Mouse (Mus musculus) stomach, postnatal 0 days (tissue): ENCODE results near the gene Chmp6. TPM values are rescaled to one million over a fixed set of nuclear protein-coding genes. Genes with fewer than 3 reads are reported as not detected.

Source experiments
- ATAC-seq: fragments of 200-750 bp; cut with Nextera tagmentation; 2 replicates; pipeline ENCODE4 v1.8.0; 2017; ENCODE audit not compliant: low FRiP score, low TSS enrichment
- DNase-seq: peaks from one replicate; pipeline ENCODE4 v3.0.0-alpha.2; 2016; ENCODE audit warnings: low spot score
- H3K27ac ChIP-seq: fragments of 300-500 bp; sonication (generic); replicated peaks from 2 replicates; pipeline ENCODE4 v1.5.1; 2014; ENCODE audit warnings: mild to moderate bottlenecking, control low read depth
- H3K27me3 ChIP-seq: fragments of 300-500 bp; sonication (generic); 2 replicates; pipeline ENCODE4 v1.6.1; 2014; ENCODE audit warnings: low read length; ENCODE audit not compliant: control insufficient read depth, insufficient read depth
- H3K36me3 ChIP-seq: fragments of 300-500 bp; sonication (generic); 2 replicates; pipeline ENCODE4 v1.6.1; 2014; ENCODE audit warnings: low read length, mixed read lengths; ENCODE audit not compliant: control insufficient read depth, insufficient read depth
- H3K4me1 ChIP-seq: fragments of 300-500 bp; sonication (generic); replicated peaks from 2 replicates; pipeline ENCODE4 v1.6.1; 2014; ENCODE audit warnings: antibody characterized with exemption; ENCODE audit not compliant: control insufficient read depth, insufficient read depth
- H3K4me2 ChIP-seq: fragments of 300-500 bp; sonication (generic); replicated peaks from 2 replicates; pipeline ENCODE4 v1.6.1; 2014; ENCODE audit warnings: low read depth, mild to moderate bottlenecking, control low read depth, moderate library complexity
- H3K4me3 ChIP-seq: fragments of 300-500 bp; sonication (generic); 2 replicates; pipeline ENCODE4 v1.5.1; 2014; ENCODE audit warnings: low read depth, low read length, control low read depth
- H3K9ac ChIP-seq: fragments of 300-500 bp; sonication (generic); 2 replicates; pipeline ENCODE4 v1.6.1; 2014; ENCODE audit warnings: mild to moderate bottlenecking, low read length, control low read depth, mixed read lengths
- H3K9me3 ChIP-seq: fragments of 300-500 bp; sonication (generic); 2 replicates; pipeline ENCODE4 v1.6.1; 2016; ENCODE audit warnings: low read length; ENCODE audit not compliant: control insufficient read depth
- CTCF ChIP-seq: IDR thresholded peaks from 2 replicates; pipeline ENCODE4 v1.5.1; 2016; ENCODE audit warnings: antibody characterized with exemption, low read depth, mild to moderate bottlenecking, moderate library complexity
- EP300 ChIP-seq: optimal IDR thresholded peaks from 2 replicates; pipeline ENCODE3; 2016; ENCODE audit warnings: antibody characterized with exemption
- WGBS: fragments of 180-500 bp; shearing (Covaris S2); extraction: QIAGEN DNeasy Blood & Tissue Kit; methylation state at CpG from one replicate; pipeline ENCODE4 v1.1.7; 2014; 5-methylcytosine and 5-hydroxymethylcytosine counted together
- polyA plus RNA-seq: library from polyadenylated mRNA; unstranded; fragments of >200 nt; fragmentation: Nextera tagmentation; extraction: Ambion mirVana; gene quantifications from 2 replicates; pipeline ENCODE4 v1.2.1, GENCODE M21; 2015

Chmp6 gene
- polyA plus RNA-seq, 1 experiment from 2014 or later: 84.5 TPM

GRCm38 (mm10) chr11:119933819-119934583 is 20.8 kb downstream of the Chmp6 start:
- H3K4me2 ChIP-seq: no peak overlapping the region
- TF ChIP-seq CTCF (no peak), EP300 (no peak)
- H3K4me1 ChIP-seq: peaks cover 12% of the 10 kb centered on the region
- H3K36me3 ChIP-seq: no peaks in the 10 kb centered on the region
- ATAC-seq: no peak; the same call in 1 of the 2 replicates
- H3K27ac ChIP-seq: no peak overlapping the region
- WGBS: 84% methylated on average over 8 of the region's 8 CpGs
- H3K27me3 ChIP-seq: no peaks in the 10 kb centered on the region
- no peak overlapping the region for H3K4me3 ChIP-seq
- no peak overlapping the region for H3K9ac ChIP-seq
- DNase-seq: no peak
- no peaks in the 10 kb centered on the region for H3K9me3 ChIP-seq

GRCm38 (mm10) chr11:119934773-119935172 is 21.5 kb downstream of the Chmp6 start:
- H3K27ac ChIP-seq: no peak overlapping the region
- no peaks in the 10 kb centered on the region for H3K27me3 ChIP-seq
- 69% methylated on average over 8 of the region's 8 CpGs for WGBS
- TF ChIP-seq CTCF (no peak), EP300 (no peak)
- H3K4me2 ChIP-seq: no peak overlapping the region
- H3K9me3 ChIP-seq: no peaks in the 10 kb centered on the region
- no peak for ATAC-seq
- peaks cover 12% of the 10 kb centered on the region for H3K4me1 ChIP-seq
- H3K36me3 ChIP-seq: no peaks in the 10 kb centered on the region
- DNase-seq: no peak
- H3K4me3 ChIP-seq: no peak overlapping the region
- no peak overlapping the region for H3K9ac ChIP-seq

DNA sequence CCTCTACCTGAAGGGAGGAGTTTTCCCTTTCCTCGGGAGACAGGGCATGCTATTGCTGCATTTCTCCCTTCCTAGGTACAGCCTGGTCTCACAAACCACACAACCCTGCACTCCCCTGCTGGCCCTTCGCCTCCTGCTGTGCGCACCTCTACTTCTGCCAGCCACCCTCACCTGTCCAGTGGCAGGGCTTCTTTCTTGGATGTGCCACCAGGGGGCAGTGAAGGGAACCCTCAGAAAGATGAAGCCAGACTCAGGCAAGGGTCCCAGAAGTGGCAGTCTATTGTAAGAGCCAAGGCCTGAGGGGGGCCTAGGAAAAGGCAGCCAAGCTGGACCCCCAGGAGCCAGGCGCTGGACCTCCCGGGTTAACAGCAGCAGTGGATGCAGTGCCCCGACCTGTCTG is 22.2 kb downstream of the Chmp6 start:
- no peak overlapping the region for H3K27ac ChIP-seq
- H3K9ac ChIP-seq: no peak overlapping the region

DNA sequence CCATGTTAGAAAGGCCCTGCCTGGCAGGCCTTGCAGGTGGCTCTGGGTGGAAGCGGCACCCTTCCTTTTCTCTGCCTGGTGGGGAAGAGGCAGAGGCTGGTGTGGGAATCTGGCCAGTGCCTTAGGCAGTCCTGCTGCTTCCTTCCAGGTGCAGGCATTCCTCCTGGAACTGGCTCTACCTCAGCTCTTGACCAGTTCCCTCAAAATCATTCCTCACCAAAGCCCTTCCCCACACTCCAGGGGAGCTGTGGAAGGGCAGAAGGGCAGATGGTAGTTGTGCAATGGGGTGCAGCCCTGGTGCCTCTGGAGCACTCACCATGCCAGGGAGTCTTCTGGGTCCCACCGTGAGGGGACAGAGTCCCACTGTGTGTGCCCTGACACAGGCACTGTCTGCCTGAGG is 23.2 kb downstream of the Chmp6 start:
- 0 out of 2 replicates have a peak overlapping the region, but pooled peaks have one; percentile 41 for H3K9ac ChIP-seq
- TF ChIP-seq CTCF (no peak), EP300 (no peak)
- H3K4me3 ChIP-seq: no peak overlapping the region
- H3K36me3 ChIP-seq: no peaks in the 10 kb centered on the region
- H3K4me2 ChIP-seq: 0 out of 2 replicates have a peak overlapping the region, but pooled peaks have one; percentile 40
- H3K27ac ChIP-seq: peak overlapping the region; percentile 86
- DNase-seq (no peak), ATAC-seq (no peak)
- H3K4me1 ChIP-seq: peaks cover 16% of the 10 kb centered on the region
- no peaks in the 10 kb centered on the region for H3K27me3 ChIP-seq
- H3K9me3 ChIP-seq: no peaks in the 10 kb centered on the region
- 61% methylated on average over 2 of the region's 2 CpGs for WGBS

More for the DNA sequence above, 22.2 kb downstream of the Chmp6 start:
- WGBS: 36% methylated on average over 6 of the region's 6 CpGs
- H3K36me3 ChIP-seq: no peaks in the 10 kb centered on the region
- H3K27me3 ChIP-seq: no peaks in the 10 kb centered on the region
- no peaks in the 10 kb centered on the region for H3K9me3 ChIP-seq
- peaks cover 12% of the 10 kb centered on the region for H3K4me1 ChIP-seq
- H3K4me2 ChIP-seq: no peak overlapping the region
- no peak for TF ChIP-seq EP300
- TF ChIP-seq CTCF: peak; percentile 88
- no peak overlapping the region for H3K4me3 ChIP-seq
- ATAC-seq: peak; percentile 19; the same call in 1 of the 2 replicates
- DNase-seq: peak; percentile 79

DNA sequence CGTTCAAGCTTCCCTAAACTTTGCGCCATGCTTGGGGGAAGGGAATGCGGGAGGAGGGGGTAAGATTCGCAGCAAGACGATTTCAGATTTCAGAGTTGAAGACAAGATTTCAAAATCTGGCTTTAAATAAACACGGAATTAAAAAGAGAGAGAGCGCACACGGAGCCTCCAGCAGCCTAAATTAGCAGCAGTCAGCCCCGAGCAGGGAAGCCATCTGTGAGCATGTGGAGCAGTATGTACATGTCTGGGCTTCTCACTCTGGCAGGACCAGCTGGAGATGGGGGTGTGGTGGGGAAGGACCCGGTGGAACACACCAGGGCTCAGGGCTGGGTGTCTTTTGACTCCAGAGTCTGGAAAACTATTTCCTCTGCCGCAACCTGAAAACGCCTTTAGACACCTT is 24.0 kb downstream of the Chmp6 start:
- Histone ChIP-seq H3K9me3 (no peaks in the 10 kb centered on the region), H3K27me3 (no peaks in the 10 kb centered on the region), H3K9ac (peak overlapping the region; percentile 41), H3K4me3 (no peak overlapping the region), H3K4me2 (peak overlapping the region; percentile 40), H3K27ac (peak overlapping the region; percentile 86), H3K36me3 (no peaks in the 10 kb centered on the region), H3K4me1 (peaks cover 21% of the 10 kb centered on the region)
- ATAC-seq (no peak), DNase-seq (no peak)
- WGBS: 26% methylated on average over 12 of the region's 12 CpGs
- TF ChIP-seq CTCF (no peak), EP300 (no peak)
